Mouse (Mus musculus) spleen, postnatal 10 days (tissue): ENCODE data around the gene Pate2.

Experiments
- DNase-seq, 2 experiments: peaks; one replicate each; pipeline ENCODE4 v3.0.0; 2021 to 2022; ENCODE audit warnings: low spot score in 2 of 2

Gene Pate2

DNA sequence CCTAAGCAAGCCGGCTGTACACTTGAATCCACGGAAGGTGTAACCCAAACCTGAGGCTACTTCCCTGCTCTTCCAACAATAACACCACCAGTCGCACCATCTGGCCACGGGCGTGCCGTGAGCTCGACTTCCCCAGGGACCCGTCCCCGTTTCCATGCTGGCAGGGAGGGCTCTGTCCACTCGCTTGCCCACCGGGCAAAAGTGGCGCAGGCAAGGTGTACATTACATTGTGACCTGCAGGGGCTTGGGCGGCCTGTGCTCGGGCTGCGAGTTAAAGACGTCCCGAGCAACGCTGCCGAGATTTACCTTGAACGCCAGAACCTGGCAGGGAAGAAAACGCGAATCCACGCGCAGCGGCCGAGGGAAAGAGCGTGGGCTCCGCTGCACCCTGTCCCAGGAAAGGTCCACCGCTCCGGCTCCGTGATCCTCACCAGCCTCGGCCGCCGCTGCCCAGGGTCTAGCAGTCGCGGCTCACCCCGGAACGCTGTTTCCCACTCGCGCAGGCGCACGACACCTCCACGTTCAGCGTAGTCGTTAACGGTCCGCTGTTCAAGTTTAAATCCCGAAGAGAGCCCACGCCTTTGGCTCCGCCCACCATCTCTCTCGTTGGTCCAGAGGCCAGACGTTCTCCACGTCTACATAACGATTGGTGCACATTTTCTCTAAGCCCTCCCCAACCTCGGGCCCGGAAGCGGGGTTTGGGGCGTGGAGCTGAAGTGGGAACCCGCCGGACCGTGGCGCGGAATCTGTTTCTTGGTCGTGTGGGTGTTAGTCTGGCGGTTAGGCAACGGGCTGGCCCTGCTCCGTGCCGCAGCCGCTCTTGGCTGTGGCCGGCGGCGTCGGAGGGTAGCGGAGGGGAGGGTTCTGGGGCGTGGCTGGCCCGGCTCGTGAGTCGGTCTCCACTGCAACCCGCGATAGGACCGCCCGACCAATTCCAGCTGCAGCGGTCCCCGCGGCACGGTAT is at the start of gene Pate2, which contains the start of gene Hyls1:
Pate2 (plus strand) TSS at position 714 of the 964 bp plus-strand sequence.
Hyls1 (minus strand) TSS at position 828 of the 964 bp plus-strand sequence.
- peak; percentile 88 to 96 for DNase-seq

DNA sequence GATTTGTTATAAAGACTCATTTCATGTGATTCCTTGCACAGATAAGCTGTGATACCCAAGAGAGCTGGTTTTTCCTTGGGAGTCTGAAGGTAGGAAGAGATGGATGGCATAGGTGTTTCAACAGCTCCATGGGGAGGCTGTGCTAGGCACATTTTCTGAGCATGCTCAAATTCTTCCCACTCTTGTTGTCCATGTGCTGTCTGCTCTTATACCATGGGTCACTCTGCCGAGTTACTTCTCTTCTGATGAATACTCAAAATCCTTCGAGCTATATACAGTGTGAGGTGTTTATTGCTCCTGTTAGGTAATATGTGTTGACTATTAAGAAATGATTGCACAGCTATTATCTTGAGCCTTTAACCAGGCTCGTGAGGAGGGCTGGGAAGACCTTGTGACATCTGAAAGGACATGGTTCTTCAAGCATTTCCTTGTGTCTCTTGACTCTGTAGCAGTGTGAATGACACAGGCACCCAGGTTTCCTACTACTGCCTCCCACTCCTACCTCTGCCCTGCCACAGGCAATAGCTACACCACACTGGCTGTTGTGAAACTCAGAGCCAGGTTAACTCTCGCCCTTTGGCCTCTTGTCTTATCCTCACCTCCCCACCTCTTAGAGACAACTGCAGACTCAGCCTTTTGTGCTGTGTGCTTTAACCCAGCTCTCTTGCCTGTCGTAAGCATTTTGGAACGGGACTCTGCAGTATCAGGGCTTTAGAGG is 49.3 kb upstream of the Pate2 start:
- DNase-seq, result no peak

- no peak for DNase-seq
Observed at GRCm38 (mm10) chr9:35522241-35522640, 47.8 kb upstream of the Pate2 start.

DNA sequence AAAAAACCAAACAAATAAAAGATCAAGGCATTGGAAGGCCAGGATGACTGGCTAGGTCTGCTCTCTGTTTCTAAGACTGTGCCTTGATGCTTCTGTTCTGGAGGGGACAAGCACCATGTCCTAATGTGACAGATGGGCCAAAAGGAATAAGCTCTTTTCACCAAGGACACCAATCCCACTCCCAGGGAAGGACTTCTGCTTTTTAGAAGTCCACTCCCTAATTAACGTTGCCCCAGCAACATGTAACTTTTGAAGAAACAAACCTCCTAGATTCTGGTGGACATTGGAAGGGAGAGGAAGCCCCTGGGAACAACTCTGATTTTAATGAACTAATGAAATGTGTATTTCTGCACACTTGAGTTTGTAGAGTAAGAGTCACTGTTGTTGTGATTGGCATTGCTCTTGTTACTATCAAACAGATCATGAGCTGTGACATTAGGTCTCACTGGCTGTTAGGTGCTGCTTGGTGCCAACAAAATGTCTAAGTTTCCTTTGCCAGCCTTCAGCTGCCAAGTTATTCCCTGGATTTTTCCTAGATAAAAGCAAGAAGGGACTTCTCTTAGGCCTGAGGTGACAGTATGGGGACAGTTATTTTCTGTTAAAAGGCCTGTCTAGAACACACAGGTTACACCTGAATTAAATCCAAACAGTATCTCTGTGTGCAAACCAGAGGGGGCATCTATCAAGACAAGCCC is 47.1 kb upstream of the Pate2 start:
- no peak for DNase-seq

DNA sequence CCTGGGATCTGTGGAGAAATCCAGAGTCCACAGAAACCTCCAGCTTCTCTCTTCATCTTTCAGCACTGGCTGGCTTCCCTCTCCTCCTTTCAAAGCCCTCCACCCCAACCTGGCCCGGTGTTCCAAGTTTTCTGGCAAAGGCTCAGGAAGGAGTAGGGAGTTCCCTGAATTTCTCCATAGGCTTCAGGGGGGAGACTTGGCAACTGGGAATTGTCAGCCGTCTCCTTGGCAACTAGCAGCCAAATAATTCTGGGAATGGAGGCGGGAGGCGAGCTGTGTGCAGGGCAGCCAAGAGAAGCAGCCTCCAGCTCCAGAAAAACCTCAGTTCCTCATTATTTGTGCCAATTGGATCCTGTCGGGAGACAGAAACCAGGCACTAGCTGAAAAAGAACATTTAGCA is 46.5 kb upstream of the Pate2 start:
- no peak for DNase-seq

GRCm38 (mm10) chr9:35523941-35524411 is 46.1 kb upstream of the Pate2 start:
- DNase-seq, result peak; percentile 23 to 66

GRCm38 (mm10) chr9:35529141-35529540 is 40.9 kb upstream of the Pate2 start:
- DNase-seq, result no peak

DNA sequence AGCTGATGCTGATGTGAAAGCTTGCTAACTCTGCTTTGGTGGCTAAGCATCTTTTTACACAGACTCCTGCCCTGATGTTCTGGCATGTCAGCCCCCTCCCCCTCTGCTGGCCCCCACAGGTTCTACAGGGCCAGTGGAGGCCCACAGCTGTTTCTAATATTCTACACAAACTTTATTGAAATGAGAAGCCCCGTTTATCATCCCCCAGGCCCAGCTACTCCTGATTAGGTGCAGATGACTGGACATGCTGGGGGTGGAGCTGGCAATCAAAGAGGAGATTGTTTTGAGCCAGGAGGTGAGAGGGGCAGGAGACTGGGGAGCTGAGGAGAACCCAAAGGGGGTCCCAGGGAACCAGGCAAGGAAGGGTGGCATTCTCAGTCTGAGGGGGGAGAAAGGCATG is 40.3 kb upstream of the Pate2 start:
- DNase-seq, result no peak

DNA sequence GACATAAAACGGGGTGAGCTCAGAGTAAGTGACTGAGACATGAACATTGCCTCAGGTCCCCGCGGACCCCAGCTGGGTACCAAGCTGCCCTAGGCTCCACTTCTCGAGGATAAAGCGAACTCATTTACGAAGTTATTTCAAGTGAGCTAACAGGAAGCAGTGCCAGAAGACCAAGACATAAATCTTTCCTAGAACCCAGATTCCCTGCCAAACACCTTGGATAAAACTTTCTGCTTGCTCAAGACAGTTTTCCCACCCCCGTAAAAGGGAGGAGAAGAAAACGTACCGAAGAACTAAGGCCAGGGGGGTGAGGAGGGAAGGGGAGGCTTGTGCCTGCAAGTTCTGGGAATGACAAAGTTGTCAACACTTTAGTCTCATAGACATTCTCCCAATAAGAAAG is 36.8 kb upstream of the Pate2 start:
- DNase-seq, result no peak

DNA sequence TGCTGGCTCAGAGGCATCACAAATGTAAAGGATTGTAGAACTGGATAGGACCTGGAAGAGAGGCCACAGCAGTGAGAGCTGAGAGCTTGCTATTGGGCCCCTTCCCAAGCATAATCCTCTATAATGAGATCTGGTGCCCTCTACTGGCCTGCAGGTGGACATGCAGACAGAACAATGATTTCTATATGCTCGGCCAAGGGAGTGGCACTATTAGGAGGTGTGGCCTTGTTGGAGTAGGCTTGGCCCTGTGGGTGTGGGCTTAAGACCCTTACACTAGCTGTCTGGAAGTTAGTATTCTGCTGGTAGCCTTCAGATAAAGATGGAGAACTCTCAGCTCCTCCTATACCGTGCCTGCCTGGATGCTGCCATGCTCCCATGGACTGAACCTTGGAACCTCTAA is 35.0 kb upstream of the Pate2 start:
- peak; percentile 15 to 43 for DNase-seq

DNA sequence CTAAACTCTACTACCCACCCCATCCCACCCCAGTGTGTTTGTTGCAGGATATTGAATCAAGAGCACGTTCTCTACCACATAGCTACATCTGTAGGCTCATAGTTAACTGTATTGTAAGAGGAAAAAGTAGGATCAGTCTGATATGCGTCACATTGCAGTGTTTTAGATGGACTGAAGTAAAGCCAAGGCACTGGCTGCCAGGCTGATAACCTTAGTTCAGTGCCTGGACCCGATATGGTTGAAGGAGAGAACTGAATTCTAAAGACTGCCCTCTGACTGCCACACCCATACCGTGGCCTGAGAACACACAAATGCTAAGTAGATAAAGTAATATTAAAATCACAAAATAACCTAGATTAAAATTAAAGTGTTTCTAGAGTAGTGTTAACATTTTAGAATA is 34.2 kb upstream of the Pate2 start:
- no peak for DNase-seq

DNA sequence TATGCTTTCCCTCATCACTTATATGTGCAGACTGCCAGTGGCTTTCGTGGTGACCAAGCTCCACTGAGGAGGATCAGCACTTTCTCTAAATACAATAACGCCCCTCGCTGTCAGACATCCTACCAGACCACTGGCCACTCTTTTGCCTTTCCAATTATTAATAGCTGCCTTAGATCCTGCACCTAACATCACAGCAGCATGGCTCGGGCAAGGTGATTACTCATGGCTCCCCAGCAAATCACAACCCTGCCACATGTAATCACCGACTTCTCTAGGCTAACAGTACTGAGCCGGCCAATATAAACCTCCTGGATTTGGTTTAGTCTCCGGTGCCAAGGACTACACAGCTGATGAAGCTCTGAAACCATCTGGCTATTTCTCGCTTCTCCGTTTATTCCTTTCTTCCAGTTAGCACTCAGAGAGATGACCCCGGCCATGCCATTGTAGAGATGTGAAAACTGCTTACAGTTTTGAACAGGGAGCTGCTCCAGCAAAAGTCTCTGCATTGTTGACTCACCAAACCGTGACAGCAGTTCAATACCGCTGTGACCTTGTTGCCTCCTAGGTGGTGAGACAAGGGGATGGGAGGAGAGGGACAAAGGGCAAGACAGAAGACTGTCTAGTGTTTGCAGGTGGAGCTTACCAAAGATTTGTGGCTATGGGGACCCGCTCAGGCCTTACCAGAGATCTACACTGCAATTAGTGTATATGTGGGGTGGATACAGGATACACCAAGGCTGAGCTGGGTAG is 30.9 kb upstream of the Pate2 start:
- DNase-seq, result no peak

DNA sequence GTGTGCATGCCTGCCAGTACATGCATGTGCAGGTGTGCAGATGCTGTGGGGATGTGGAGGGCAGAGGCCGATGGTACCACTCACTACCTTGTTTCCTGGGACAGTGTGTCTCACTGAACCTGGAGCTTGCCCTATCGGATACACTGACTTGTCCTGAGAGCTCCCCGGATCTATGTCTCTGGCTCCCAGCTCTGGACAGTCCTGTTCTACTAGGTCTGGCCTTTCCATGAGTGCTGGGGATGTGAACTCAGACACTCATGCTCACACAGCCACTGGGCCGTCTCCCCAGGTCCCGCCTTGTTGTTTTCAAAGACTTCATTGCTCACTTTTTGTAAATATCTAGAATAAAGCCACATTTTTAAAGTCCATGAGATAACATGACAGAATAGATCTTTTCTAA is 29.1 kb upstream of the Pate2 start:
- DNase-seq, result no peak

GRCm38 (mm10) chr9:35541488-35541887 is 28.6 kb upstream of the Pate2 start:
- DNase-seq, result peak; percentile 55 to 88

DNA sequence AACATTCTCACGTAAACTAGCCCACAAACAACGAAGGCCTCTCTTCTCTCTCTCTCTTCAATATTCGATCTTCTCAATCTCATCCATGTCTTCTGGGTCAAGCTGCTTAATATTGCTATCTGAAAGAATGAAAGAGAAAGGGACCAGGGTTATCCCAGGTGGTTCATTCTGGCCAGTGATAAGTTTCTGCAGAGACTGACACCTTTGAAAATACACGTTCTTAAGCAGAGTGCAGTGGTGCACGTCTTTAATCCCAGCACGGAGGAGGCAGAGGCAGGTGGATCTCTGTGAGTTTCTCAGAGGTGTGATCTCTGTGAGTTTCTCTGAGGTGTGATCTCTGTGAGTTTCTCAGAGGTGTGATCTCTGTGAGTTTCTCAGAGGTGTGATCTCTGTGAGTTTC is 28.1 kb upstream of the Pate2 start:
- DNase-seq, result no peak

DNA sequence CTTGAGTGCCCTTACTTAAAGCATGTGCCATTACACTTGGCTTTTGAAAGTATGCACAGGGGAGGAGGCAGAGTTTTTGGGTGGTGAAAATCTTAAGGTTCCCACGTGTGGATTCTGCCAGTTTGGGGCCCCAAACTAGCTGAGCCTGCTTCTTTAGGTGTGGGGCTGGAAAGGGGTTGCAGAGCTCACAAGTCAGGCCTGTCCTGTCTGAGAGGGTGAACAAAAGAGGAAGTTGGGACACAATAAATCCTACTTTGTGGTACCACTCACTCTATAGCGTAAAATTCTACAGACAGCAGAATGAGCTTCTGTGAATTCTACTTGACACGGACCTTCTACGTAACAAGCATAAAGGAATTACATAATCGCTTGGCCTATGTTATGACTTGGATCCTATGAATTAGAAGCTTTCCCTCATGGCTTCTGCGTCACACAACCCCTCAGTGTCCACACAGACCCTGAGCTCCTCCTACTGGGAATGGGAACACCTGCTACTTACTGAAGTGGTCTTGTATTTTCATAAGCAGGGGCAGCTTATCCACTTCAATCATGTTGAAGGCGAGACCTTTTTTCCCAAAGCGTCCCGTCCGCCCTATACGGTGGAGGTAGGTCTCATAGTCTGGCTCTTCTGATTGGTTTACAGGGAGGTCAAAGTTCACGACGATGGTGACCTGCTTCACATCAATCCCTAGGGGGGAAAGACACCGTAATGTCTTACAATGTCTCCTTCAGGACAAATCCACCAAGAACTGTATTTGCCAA is 26.8 kb upstream of the Pate2 start:
- no peak for DNase-seq

GRCm38 (mm10) chr9:35544666-35545065 is 25.4 kb upstream of the Pate2 start:
- DNase-seq, result no peak

DNA sequence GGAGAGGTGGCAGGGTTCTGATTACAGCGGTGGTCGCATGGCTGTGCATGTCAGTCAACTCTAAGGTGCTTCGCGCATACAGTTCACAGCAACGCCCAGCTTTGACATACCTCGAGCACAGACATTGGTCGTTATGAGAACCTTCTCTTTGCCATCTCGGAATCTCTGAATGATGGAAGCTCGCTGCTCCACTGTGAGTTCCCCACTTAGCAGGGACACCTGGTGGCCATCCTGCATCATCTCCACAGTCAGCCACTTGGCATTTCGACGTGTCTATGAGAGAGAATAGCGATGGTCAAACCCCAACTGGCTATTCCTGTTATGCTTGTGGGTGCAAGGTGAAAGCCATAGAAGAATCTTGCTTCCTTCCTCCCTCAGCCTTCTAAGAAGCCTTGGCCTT is 24.4 kb upstream of the Pate2 start:
- DNase-seq, result no peak

GRCm38 (mm10) chr9:35546745-35547144 is 23.3 kb upstream of the Pate2 start:
- DNase-seq, result peak in 1 of 2 experiments; percentile 39

GRCm38 (mm10) chr9:35548455-35548854 is 21.6 kb upstream of the Pate2 start:
- DNase-seq, result no peak
